Mouse (Mus musculus) adrenal gland, postnatal 36 days (tissue): ENCODE measurements around the gene Myo1a. TPM values are rescaled to one million over a fixed set of nuclear protein-coding genes. Genes with fewer than 3 reads are reported as not detected.
"Not testable (repeated sequence)": the region's sequence is repeated elsewhere in the genome, so short reads cannot be mapped to it uniquely, and the experiment has no call there.

Source experiments
- DNase-seq, 2 experiments: peaks; one replicate each; pipeline ENCODE4 v3.0.0; 2021; ENCODE audit warnings: mixed read lengths in 1 of 2
- total RNA-seq, 2 experiments: library from RNA; stranded (reverse); gene quantifications; 2 replicates each; pipeline ENCODE4 v1.2.3; 2021

The Myo1a gene
- total RNA-seq, 2 experiments from 2014 or later = 0.95 to 13.8 TPM

DNA sequence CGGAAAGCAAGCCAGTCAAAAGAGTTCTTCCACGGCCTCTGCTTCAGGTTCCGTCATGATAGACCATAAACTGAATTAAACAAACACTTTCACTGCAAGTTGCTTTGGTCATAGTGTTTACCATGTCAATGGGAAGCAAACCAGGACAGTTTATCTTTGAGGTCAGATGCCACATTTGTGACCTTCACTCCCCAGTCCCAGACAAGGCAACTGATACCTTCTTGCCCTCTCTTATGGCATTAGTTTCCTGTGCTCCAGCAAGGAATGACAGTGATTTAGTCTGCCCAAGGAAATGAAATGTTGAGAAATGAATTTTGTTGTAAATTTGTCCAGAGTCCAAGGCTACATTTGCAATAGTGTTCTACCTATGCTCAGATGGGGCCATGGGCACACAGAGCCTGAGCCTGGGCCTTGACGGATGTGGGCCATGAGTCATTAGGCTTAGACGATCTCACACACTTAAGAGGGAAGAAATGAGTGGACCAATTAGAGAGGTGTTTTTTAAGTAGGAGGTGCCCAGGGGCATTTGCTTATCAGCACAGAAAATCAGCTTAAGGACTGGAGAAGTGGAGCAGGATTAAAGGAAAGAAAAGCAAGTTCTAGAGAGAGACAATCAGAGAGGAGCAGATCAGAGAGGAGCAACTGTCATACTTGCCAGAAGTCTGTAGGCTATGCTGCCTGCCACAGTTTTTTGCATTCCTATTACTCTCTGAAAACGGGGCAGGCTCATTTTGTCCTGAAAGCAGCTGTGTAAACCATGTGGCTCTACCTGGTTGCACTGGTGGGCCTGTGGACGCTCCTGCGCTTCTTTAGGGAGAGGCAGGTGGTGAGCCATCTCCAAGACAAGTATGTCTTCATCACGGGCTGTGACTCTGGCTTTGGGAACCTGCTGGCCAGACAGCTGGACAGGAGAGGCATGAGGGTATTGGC is 54.5 kb downstream of the Myo1a start, which contains the start of the genes Rdh1 and Rdh16f1:
Gene Rdh1, plus strand, starts transcription at position 541 of the 930 bp plus-strand sequence.
Gene Rdh16f1, plus strand, starts transcription at position 607 of the 930 bp plus-strand sequence.
- DNase-seq = peak; percentile 47 to 48

- not testable (repeated sequence) for DNase-seq
These were observed 58.0 kb downstream of the Myo1a start for GRCm38 (mm10) chr10:127762926-127763325.

GRCm38 (mm10) chr10:127763914-127764680 is 59.1 kb downstream of the Myo1a start:
- DNase-seq = no peak

GRCm38 (mm10) chr10:127766564-127766963 is 61.6 kb downstream of the Myo1a start:
- no peak for DNase-seq

Other genes starting within 250 kb of the Myo1a start
- 1 to 10 TPM; 2.2 to 3.4 TPM for gene Stac3, start 203.5 kb upstream of the Myo1a start, total RNA-seq
- 10 to 100 TPM; 29.7 to 45.6 TPM for gene Ndufa4l2, start 190.2 kb upstream of the Myo1a start, total RNA-seq
- gene Shmt2, start 182.7 kb upstream of the Myo1a start, total RNA-seq = 10 to 100 TPM; 46.8 to 47.1 TPM
- gene Nxph4, start 170.6 kb upstream of the Myo1a start, total RNA-seq = 1 to 10 TPM; 5.0 to 6.3 TPM
- gene Lrp1, start 84.0 kb upstream of the Myo1a start, total RNA-seq = 100 to 1,000 TPM; 192 to 251 TPM
- 10 to 100 TPM; 93.2 to 99.8 TPM for gene Stat6, start 62.2 kb upstream of the Myo1a start, total RNA-seq
- 1 to 10 TPM; 6.5 to 7.3 TPM for gene Nemp1, start 38.3 kb upstream of the Myo1a start, total RNA-seq
- gene Nab2, start 36.6 kb upstream of the Myo1a start, total RNA-seq = 10 to 100 TPM; 19.7 to 32.0 TPM
- gene Tac2, start 19.3 kb downstream of the Myo1a start, total RNA-seq = under 1 TPM in 1 of 2 experiments, not detected in 1; 0.43 TPM
- gene Zbtb39, start 34.4 kb downstream of the Myo1a start, total RNA-seq = 10 to 100 TPM; 10.2 to 12.7 TPM
- gene Gpr182, start 46.6 kb downstream of the Myo1a start, total RNA-seq = 10 to 100 TPM in 1 of 2 experiments, 1 to 10 TPM in 1; 7.3 to 10.9 TPM
- 1 to 10 TPM in 1 of 2 experiments, under 1 TPM in 1; 0.63 to 1.2 TPM for gene Rdh1, start 54.6 kb downstream of the Myo1a start, total RNA-seq
- 1 to 10 TPM; 1.2 to 2.3 TPM for gene Rdh16f1, start 54.6 kb downstream of the Myo1a start, total RNA-seq
- under 1 TPM in 1 of 2 experiments, not detected in 1; 0.36 TPM for gene Rdh9, start 71.2 kb downstream of the Myo1a start, total RNA-seq
- gene Rdh16, start 96.0 kb downstream of the Myo1a start, total RNA-seq = under 1 TPM; 0.43 to 0.53 TPM
- under 1 TPM in 1 of 2 experiments, not detected in 1; 0.23 TPM for gene Rdh19, start 144.8 kb downstream of the Myo1a start, total RNA-seq
- gene Rdh16f2, start 161.3 kb downstream of the Myo1a start, total RNA-seq = not detected
- under 1 TPM in 1 of 2 experiments, not detected in 1; 0.40 TPM for gene Rdh7, start 183.6 kb downstream of the Myo1a start, total RNA-seq
- under 1 TPM; 0.56 to 0.76 TPM for gene Sdr9c7, start 193.3 kb downstream of the Myo1a start, total RNA-seq